Mouse (Mus musculus): ENCODE results near the gene Polr3a. TPM values are rescaled to one million over a fixed set of nuclear protein-coding genes. Genes with fewer than 3 reads are reported as not detected.

Polr3a gene
- polyA plus RNA-seq, 1 experiment from 2014 or later = 18.2 TPM

DNA sequence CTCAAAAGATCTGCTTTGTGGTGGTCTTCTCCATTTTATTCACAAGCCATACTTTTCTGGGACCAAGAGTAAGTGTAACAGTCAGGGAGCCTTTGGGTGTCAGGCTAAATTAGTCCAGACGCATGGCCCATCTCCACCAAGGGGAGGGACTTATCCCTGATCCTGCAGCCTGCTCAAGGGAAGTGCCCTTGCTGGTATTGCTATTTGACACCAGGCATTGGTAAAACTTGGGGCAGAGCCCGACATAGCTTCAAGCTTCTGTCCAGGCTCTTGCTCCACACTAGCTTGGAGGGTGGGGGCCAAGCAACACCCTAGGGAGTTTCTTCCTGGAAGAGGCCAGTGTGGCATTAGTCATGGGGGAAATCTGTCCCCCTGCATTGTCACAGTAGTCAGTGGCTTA is 23.8 kb upstream of the Polr3a start:
- DNase-seq (ENCODE audit: low spot score) = no peak
- Histone ChIP-seq H3K36me3 (ENCODE audit: control insufficient read depth, insufficient read depth, low read length) (no peaks in the 10 kb centered on the region), H3K27me3 (replicated peaks; ENCODE audit: control insufficient read depth, insufficient read depth, low read length) (peaks cover 13% of the 10 kb centered on the region), H3K4me2 (no peak overlapping the region), H3K27ac (ENCODE audit: low read depth, low read length) (no peak overlapping the region), H3K4me1 (replicated peaks; ENCODE audit: control insufficient read depth, insufficient read depth, low read length) (no peaks in the 10 kb centered on the region; the same call in 1 of the 2 replicates), H3K4me3 (ENCODE audit: low read depth, low read length) (no peak overlapping the region), H3K9me3 (ENCODE audit: control insufficient read depth, low read length) (no peaks in the 10 kb centered on the region; the same call in 1 of the 2 replicates), H3K9ac (ENCODE audit: low read depth, low read length) (no peak overlapping the region)
- 82% methylated on average over 2 of the region's 2 CpGs for WGBS
- ATAC-seq (replicated peaks; ENCODE audit: low FRiP score) = no peak

DNA sequence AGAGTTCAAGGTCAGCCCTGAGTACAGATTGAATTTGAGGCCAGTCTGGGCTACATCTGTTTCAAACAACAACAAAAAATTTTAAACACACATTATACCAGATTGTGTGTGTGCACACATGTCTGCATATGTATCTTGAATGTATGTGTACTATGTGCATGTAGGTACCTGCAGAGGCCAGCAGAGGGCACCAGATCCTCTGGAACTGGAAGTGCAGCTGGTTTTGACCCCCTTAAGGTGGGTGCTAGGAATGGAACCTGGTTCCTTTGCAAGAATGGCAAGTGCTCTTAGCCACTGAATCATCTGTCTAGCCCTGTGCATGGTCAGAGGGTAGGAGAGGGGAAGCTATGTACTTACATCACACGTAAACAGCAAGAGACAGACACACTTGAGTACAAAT is 23.4 kb upstream of the Polr3a start:
- Histone ChIP-seq H3K4me3 (ENCODE audit: low read depth, low read length) (no peak overlapping the region), H3K4me2 (no peak overlapping the region), H3K9me3 (ENCODE audit: control insufficient read depth, low read length) (no peaks in the 10 kb centered on the region; the same call in 1 of the 2 replicates), H3K27ac (ENCODE audit: low read depth, low read length) (no peak overlapping the region), H3K4me1 (replicated peaks; ENCODE audit: control insufficient read depth, insufficient read depth, low read length) (no peaks in the 10 kb centered on the region; the same call in 1 of the 2 replicates), H3K27me3 (replicated peaks; ENCODE audit: control insufficient read depth, insufficient read depth, low read length) (peaks cover 13% of the 10 kb centered on the region), H3K9ac (ENCODE audit: low read depth, low read length) (no peak overlapping the region), H3K36me3 (ENCODE audit: control insufficient read depth, insufficient read depth, low read length) (no peaks in the 10 kb centered on the region)
- ATAC-seq (replicated peaks; ENCODE audit: low FRiP score) (no peak), DNase-seq (ENCODE audit: low spot score) (no peak)
- 96% methylated on average over 1 of the region's 1 CpGs for WGBS

- no peak for DNase-seq (ENCODE audit: low spot score)
- no peak overlapping the region for H3K9ac ChIP-seq (ENCODE audit: low read depth, low read length)
These were observed 22.7 kb upstream of the Polr3a start for GRCm38 (mm10) chr14:24509557-24509956.

DNA sequence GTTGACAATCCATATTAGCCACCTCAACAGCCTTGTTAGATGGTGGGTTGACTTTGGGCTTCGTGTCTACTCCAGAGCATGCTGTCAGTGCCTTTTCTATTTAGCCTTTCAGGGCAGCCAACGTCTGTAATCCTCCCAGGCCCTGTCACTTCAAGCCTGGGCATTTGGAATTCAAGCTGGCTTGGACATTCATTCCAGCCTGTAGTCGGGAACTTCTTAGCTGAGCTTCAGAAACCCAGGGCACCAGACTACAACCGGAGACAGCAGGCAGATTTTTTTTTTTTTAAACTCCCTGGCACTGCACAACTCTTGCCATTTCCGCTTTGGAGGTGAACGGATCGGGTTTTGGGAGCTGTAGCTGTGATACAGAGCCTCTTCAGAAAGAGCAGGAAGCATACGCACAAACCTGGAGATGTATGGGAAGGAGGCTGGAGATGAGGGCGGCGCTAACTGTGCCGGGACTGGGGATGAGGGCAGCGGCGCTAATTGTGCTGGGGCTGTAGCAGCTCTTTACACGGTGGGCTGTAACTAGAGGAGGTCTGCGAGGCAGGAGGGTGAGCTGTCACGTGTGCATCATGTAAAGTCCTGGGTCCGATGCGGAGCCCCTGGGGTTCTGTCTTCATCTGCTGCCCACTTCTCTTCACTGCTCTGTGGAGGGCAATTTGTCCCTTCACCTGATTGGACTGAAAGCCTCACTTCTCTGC is 21.4 kb upstream of the Polr3a start:
- H3K4me2 ChIP-seq = no peak overlapping the region
- no peak overlapping the region for H3K27ac ChIP-seq (ENCODE audit: low read depth, low read length)
- ATAC-seq (replicated peaks; ENCODE audit: low FRiP score) (no peak), DNase-seq (ENCODE audit: low spot score) (no peak)
- no peaks in the 10 kb centered on the region; the same call in 1 of the 2 replicates for H3K9me3 ChIP-seq (ENCODE audit: control insufficient read depth, low read length)
- H3K27me3 ChIP-seq (replicated peaks; ENCODE audit: control insufficient read depth, insufficient read depth, low read length) = peaks cover 13% of the 10 kb centered on the region
- H3K4me1 ChIP-seq (replicated peaks; ENCODE audit: control insufficient read depth, insufficient read depth, low read length) = no peaks in the 10 kb centered on the region; the same call in 1 of the 2 replicates
- no peaks in the 10 kb centered on the region for H3K36me3 ChIP-seq (ENCODE audit: control insufficient read depth, insufficient read depth, low read length)
- H3K9ac ChIP-seq (ENCODE audit: low read depth, low read length) = no peak overlapping the region
- no peak overlapping the region for H3K4me3 ChIP-seq (ENCODE audit: low read depth, low read length)
- WGBS = 31% methylated on average over 18 of the region's 18 CpGs

More at GRCm38 (mm10) chr14:24509557-24509956, 22.7 kb upstream of the Polr3a start:
- Histone ChIP-seq H3K4me1 (replicated peaks; ENCODE audit: control insufficient read depth, insufficient read depth, low read length) (no peaks in the 10 kb centered on the region; the same call in 1 of the 2 replicates), H3K27ac (ENCODE audit: low read depth, low read length) (no peak overlapping the region), H3K4me2 (no peak overlapping the region), H3K36me3 (ENCODE audit: control insufficient read depth, insufficient read depth, low read length) (no peaks in the 10 kb centered on the region), H3K27me3 (replicated peaks; ENCODE audit: control insufficient read depth, insufficient read depth, low read length) (peaks cover 13% of the 10 kb centered on the region), H3K4me3 (ENCODE audit: low read depth, low read length) (no peak overlapping the region), H3K9me3 (ENCODE audit: control insufficient read depth, low read length) (no peaks in the 10 kb centered on the region; the same call in 1 of the 2 replicates)
- no peak for ATAC-seq (replicated peaks; ENCODE audit: low FRiP score)
- 58% methylated on average over 5 of the region's 5 CpGs for WGBS

DNA sequence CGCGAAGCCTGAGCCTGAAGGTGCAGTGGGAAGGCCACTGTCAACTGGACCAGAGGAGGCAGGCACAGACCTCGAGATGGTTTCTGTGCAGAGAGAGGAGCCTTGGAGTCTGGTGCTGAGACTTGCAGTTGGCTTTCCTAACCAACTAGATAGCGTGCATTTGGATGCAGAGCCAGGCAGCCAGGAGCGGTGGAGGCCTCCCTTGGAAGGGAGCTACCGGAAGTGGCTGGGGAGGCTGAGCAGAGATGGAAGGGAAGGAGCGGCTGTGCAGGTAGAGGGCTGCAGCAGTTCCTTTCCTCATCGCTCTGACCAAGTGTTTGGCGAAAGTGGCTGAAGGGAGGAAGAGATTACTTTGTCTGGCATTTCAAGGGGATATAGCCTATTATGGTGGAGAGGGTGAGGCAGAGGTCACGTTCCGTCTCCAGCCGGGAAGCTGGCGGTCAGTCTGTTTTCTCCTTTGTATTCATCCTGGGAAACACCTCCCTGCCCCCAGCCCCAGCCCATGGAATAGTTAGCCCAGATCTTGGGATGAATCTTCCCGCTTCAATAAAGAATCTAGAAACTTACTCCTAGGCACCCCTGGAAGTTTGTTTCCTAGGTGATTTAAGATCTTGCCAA is 20.7 kb upstream of the Polr3a start:
- Histone ChIP-seq H3K4me3 (ENCODE audit: low read depth, low read length) (no peak overlapping the region), H3K9me3 (ENCODE audit: control insufficient read depth, low read length) (no peaks in the 10 kb centered on the region; the same call in 1 of the 2 replicates), H3K9ac (ENCODE audit: low read depth, low read length) (no peak overlapping the region), H3K27me3 (replicated peaks; ENCODE audit: control insufficient read depth, insufficient read depth, low read length) (peaks cover 13% of the 10 kb centered on the region), H3K36me3 (ENCODE audit: control insufficient read depth, insufficient read depth, low read length) (no peaks in the 10 kb centered on the region), H3K4me2 (no peak overlapping the region), H3K27ac (ENCODE audit: low read depth, low read length) (no peak overlapping the region), H3K4me1 (replicated peaks; ENCODE audit: control insufficient read depth, insufficient read depth, low read length) (no peaks in the 10 kb centered on the region; the same call in 1 of the 2 replicates)
- WGBS = 35% methylated on average over 14 of the region's 14 CpGs
- DNase-seq (ENCODE audit: low spot score) (no peak), ATAC-seq (replicated peaks; ENCODE audit: low FRiP score) (no peak)

GRCm38 (mm10) chr14:24501256-24501655 is 14.4 kb upstream of the Polr3a start:
- no peak for ATAC-seq (replicated peaks; ENCODE audit: low FRiP score)
- H3K4me1 ChIP-seq (replicated peaks; ENCODE audit: control insufficient read depth, insufficient read depth, low read length) = peaks cover 3% of the 10 kb centered on the region; the same call in 1 of the 2 replicates
- WGBS = 62% methylated on average over 4 of the region's 4 CpGs
- peaks cover 22% of the 10 kb centered on the region for H3K36me3 ChIP-seq (ENCODE audit: control insufficient read depth, insufficient read depth, low read length)
- DNase-seq (ENCODE audit: low spot score) = no peak
- no peak overlapping the region for H3K4me3 ChIP-seq (ENCODE audit: low read depth, low read length)
- H3K9me3 ChIP-seq (ENCODE audit: control insufficient read depth, low read length) = no peaks in the 10 kb centered on the region
- H3K27me3 ChIP-seq (replicated peaks; ENCODE audit: control insufficient read depth, insufficient read depth, low read length) = no peaks in the 10 kb centered on the region
- no peak overlapping the region for H3K9ac ChIP-seq (ENCODE audit: low read depth, low read length)
- H3K27ac ChIP-seq (ENCODE audit: low read depth, low read length) = peak overlapping the region; percentile 36; the same call in 1 of the 2 replicates
- no peak overlapping the region for H3K4me2 ChIP-seq

DNA sequence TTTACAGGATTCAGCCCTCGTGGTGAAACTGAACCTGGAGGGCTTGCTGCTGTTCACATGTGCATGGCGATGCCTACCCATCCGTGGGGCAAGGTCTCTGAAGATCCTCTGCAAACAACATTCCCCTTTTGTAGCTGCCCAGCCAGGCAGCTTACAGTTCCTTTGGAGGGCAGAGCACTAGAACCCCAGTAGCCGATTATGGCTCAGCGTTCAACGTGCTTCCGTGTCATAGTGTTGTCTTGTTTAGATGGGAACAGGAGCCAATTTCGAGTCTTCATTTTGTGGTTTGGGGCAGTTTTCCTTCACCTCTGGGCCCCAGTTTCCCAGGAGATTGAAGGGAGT is 14.0 kb upstream of the Polr3a start:
- no peak overlapping the region for H3K4me2 ChIP-seq
- WGBS = 34% methylated on average over 8 of the region's 8 CpGs
- H3K27me3 ChIP-seq (replicated peaks; ENCODE audit: control insufficient read depth, insufficient read depth, low read length) = no peaks in the 10 kb centered on the region
- peaks cover 3% of the 10 kb centered on the region; the same call in 1 of the 2 replicates for H3K4me1 ChIP-seq (replicated peaks; ENCODE audit: control insufficient read depth, insufficient read depth, low read length)
- H3K4me3 ChIP-seq (ENCODE audit: low read depth, low read length) = no peak overlapping the region
- ATAC-seq (replicated peaks; ENCODE audit: low FRiP score) = peak; percentile 27; the same call in 1 of the 2 replicates
- H3K27ac ChIP-seq (ENCODE audit: low read depth, low read length) = peak overlapping the region; percentile 36; the same call in 1 of the 2 replicates
- no peaks in the 10 kb centered on the region for H3K9me3 ChIP-seq (ENCODE audit: control insufficient read depth, low read length)
- H3K36me3 ChIP-seq (ENCODE audit: control insufficient read depth, insufficient read depth, low read length) = peaks cover 26% of the 10 kb centered on the region
- 0 out of 2 replicates have a peak overlapping the region, but pooled peaks have one; percentile 2 for H3K9ac ChIP-seq (ENCODE audit: low read depth, low read length)
- DNase-seq (ENCODE audit: low spot score) = no peak

DNA sequence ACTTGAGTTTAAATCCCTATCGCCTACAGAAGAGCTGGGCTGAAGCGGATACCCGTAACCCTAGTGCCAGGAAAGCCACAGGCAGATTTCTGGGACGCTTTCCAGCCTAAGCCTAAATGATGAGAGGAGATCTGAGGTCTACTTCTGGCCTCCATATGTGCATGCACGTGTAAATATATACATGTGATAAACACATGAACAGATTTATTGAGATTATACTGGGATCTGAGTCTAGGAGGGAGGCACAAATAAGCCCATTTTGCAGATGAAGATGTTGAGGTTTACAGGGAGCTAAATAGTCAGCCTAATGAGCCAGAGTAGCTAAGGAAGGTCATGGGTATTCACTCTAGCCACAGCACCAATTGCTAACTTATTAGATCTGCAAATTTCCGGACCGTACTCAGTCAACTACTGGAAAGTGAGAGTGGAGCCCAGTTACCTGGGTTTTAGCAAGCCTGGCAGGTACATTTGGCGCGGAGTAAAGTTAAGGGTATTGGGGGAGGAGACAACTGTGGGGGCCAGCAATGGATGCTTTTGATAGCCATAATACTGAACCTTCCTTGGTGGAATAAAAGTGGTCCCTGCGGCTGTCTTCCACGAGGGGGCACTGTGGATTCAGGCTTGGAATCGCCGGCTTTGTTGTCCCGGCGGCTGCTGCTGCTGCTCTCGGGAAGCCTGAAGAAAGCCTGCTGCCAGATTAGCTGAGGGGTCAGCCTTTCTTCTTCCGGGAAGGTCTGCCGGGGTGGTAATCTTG is 13.4 kb upstream of the Polr3a start:
- no peak overlapping the region for H3K27ac ChIP-seq (ENCODE audit: low read depth, low read length)
- 0 out of 2 replicates have a peak overlapping the region, but pooled peaks have one; percentile 2 for H3K9ac ChIP-seq (ENCODE audit: low read depth, low read length)
- no peak overlapping the region for H3K4me3 ChIP-seq (ENCODE audit: low read depth, low read length)
- peaks cover 3% of the 10 kb centered on the region; the same call in 1 of the 2 replicates for H3K4me1 ChIP-seq (replicated peaks; ENCODE audit: control insufficient read depth, insufficient read depth, low read length)
- peaks cover 29% of the 10 kb centered on the region for H3K36me3 ChIP-seq (ENCODE audit: control insufficient read depth, insufficient read depth, low read length)
- peak; percentile 82 for DNase-seq (ENCODE audit: low spot score)
- H3K4me2 ChIP-seq = no peak overlapping the region
- 23% methylated on average over 18 of the region's 18 CpGs for WGBS
- H3K27me3 ChIP-seq (replicated peaks; ENCODE audit: control insufficient read depth, insufficient read depth, low read length) = no peaks in the 10 kb centered on the region
- no peaks in the 10 kb centered on the region for H3K9me3 ChIP-seq (ENCODE audit: control insufficient read depth, low read length)
- ATAC-seq (replicated peaks; ENCODE audit: low FRiP score) = peak; percentile 52

Data from liver, embryonic 11.5 days (tissue).